Mouse (Mus musculus): ENCODE measurements around the gene AA986860. TPM values are rescaled to one million over a fixed set of nuclear protein-coding genes. Genes with fewer than 3 reads are reported as not detected.

AA986860 gene
- total and polyA plus RNA-seq, 2 experiments from 2014 or later = 0.48 to 2.3 TPM

- TF ChIP-seq CTCF (IDR thresholded peaks at IDR 0.05; ENCODE audit: low read depth) = no peak
- no peak for TF ChIP-seq EP300 (IDR thresholded peaks at IDR 0.05; ENCODE audit: low read depth)
- H3K9ac ChIP-seq (replicated peaks; ENCODE audit: low read depth, low read length) = no peak overlapping the region
- no peaks in the 10 kb centered on the region for H3K27me3 ChIP-seq (ENCODE audit: control insufficient read depth, insufficient read depth, low read length)
- H3K4me2 ChIP-seq (ENCODE audit: low read depth, low read length) = no peak overlapping the region
- no peaks in the 10 kb centered on the region for H3K4me1 ChIP-seq (ENCODE audit: control insufficient read depth, insufficient read depth)
- no peaks in the 10 kb centered on the region for H3K9me3 ChIP-seq (replicated peaks; ENCODE audit: control insufficient read depth, low read length)
- H3K4me3 ChIP-seq (ENCODE audit: low read depth, low read length) = no peak overlapping the region
- WGBS = 64% methylated on average over 5 of the region's 5 CpGs
- H3K36me3 ChIP-seq (replicated peaks; ENCODE audit: control insufficient read depth, insufficient read depth, low read length) = no peaks in the 10 kb centered on the region
- no peak for ATAC-seq (ENCODE audit: insufficient read depth, low read depth)
- no peak overlapping the region for H3K27ac ChIP-seq (ENCODE audit: low read depth)
- DNase-seq (ENCODE audit: low spot score) = no peak
These were observed 35.3 kb downstream of the AA986860 start for GRCm38 (mm10) chr1:130767066-130767465.

- H3K27me3 ChIP-seq (ENCODE audit: control insufficient read depth, insufficient read depth, low read length) = no peaks in the 10 kb centered on the region
- H3K9ac ChIP-seq (replicated peaks; ENCODE audit: low read depth, low read length) = no peak overlapping the region
- H3K4me3 ChIP-seq (ENCODE audit: low read depth, low read length) = no peak overlapping the region
- no peak for DNase-seq (ENCODE audit: low spot score)
- WGBS = 70% methylated on average over 2 of the region's 2 CpGs
- H3K4me2 ChIP-seq (ENCODE audit: low read depth, low read length) = no peak overlapping the region
- TF ChIP-seq EP300 (IDR thresholded peaks at IDR 0.05; ENCODE audit: low read depth) (no peak), CTCF (IDR thresholded peaks at IDR 0.05; ENCODE audit: low read depth) (no peak)
- H3K4me1 ChIP-seq (ENCODE audit: control insufficient read depth, insufficient read depth) = no peaks in the 10 kb centered on the region
- no peak overlapping the region for H3K27ac ChIP-seq (ENCODE audit: low read depth)
- no peak for ATAC-seq (ENCODE audit: insufficient read depth, low read depth)
- H3K36me3 ChIP-seq (replicated peaks; ENCODE audit: control insufficient read depth, insufficient read depth, low read length) = no peaks in the 10 kb centered on the region
- no peaks in the 10 kb centered on the region for H3K9me3 ChIP-seq (replicated peaks; ENCODE audit: control insufficient read depth, low read length)
These were observed 38.1 kb downstream of the AA986860 start for GRCm38 (mm10) chr1:130769925-130770324.

GRCm38 (mm10) chr1:130770487-130770886 lies 38.7 kb downstream of the AA986860 start:
- H3K27ac ChIP-seq (ENCODE audit: low read depth) = no peak overlapping the region
- no peaks in the 10 kb centered on the region for H3K36me3 ChIP-seq (replicated peaks; ENCODE audit: control insufficient read depth, insufficient read depth, low read length)
- no peak overlapping the region for H3K9ac ChIP-seq (replicated peaks; ENCODE audit: low read depth, low read length)
- H3K27me3 ChIP-seq (ENCODE audit: control insufficient read depth, insufficient read depth, low read length) = no peaks in the 10 kb centered on the region
- no peaks in the 10 kb centered on the region for H3K4me1 ChIP-seq (ENCODE audit: control insufficient read depth, insufficient read depth)
- H3K9me3 ChIP-seq (replicated peaks; ENCODE audit: control insufficient read depth, low read length) = no peaks in the 10 kb centered on the region
- no peak overlapping the region for H3K4me2 ChIP-seq (ENCODE audit: low read depth, low read length)
- DNase-seq (ENCODE audit: low spot score) (no peak), ATAC-seq (ENCODE audit: insufficient read depth, low read depth) (no peak)
- TF ChIP-seq EP300 (IDR thresholded peaks at IDR 0.05; ENCODE audit: low read depth) (no peak), CTCF (IDR thresholded peaks at IDR 0.05; ENCODE audit: low read depth) (no peak)
- no peak overlapping the region for H3K4me3 ChIP-seq (ENCODE audit: low read depth, low read length)
- WGBS = 79% methylated on average over 4 of the region's 4 CpGs

- no peak overlapping the region for H3K4me2 ChIP-seq (ENCODE audit: low read depth, low read length)
- no peaks in the 10 kb centered on the region for H3K4me1 ChIP-seq (ENCODE audit: control insufficient read depth, insufficient read depth)
- no peak overlapping the region for H3K4me3 ChIP-seq (ENCODE audit: low read depth, low read length)
- no peaks in the 10 kb centered on the region for H3K36me3 ChIP-seq (replicated peaks; ENCODE audit: control insufficient read depth, insufficient read depth, low read length)
- TF ChIP-seq CTCF (IDR thresholded peaks at IDR 0.05; ENCODE audit: low read depth) (no peak), EP300 (IDR thresholded peaks at IDR 0.05; ENCODE audit: low read depth) (no peak)
- DNase-seq (ENCODE audit: low spot score) = no peak
- H3K27me3 ChIP-seq (ENCODE audit: control insufficient read depth, insufficient read depth, low read length) = no peaks in the 10 kb centered on the region
- ATAC-seq (ENCODE audit: insufficient read depth, low read depth) = no peak
- no peak overlapping the region for H3K27ac ChIP-seq (ENCODE audit: low read depth)
- no peak overlapping the region for H3K9ac ChIP-seq (replicated peaks; ENCODE audit: low read depth, low read length)
- 71% methylated on average over 3 of the region's 3 CpGs for WGBS
- no peaks in the 10 kb centered on the region for H3K9me3 ChIP-seq (replicated peaks; ENCODE audit: control insufficient read depth, low read length)
These were observed 39.3 kb downstream of the AA986860 start for GRCm38 (mm10) chr1:130770981-130771494.

- WGBS = 65% methylated on average over 2 of the region's 2 CpGs
- H3K4me3 ChIP-seq (ENCODE audit: low read depth, low read length) = no peak overlapping the region
- TF ChIP-seq CTCF (IDR thresholded peaks at IDR 0.05; ENCODE audit: low read depth) (no peak), EP300 (IDR thresholded peaks at IDR 0.05; ENCODE audit: low read depth) (no peak)
- H3K9me3 ChIP-seq (replicated peaks; ENCODE audit: control insufficient read depth, low read length) = no peaks in the 10 kb centered on the region
- H3K27ac ChIP-seq (ENCODE audit: low read depth) = no peak overlapping the region
- H3K27me3 ChIP-seq (ENCODE audit: control insufficient read depth, insufficient read depth, low read length) = no peaks in the 10 kb centered on the region
- ATAC-seq (ENCODE audit: insufficient read depth, low read depth) (no peak), DNase-seq (ENCODE audit: low spot score) (no peak)
- H3K4me2 ChIP-seq (ENCODE audit: low read depth, low read length) = no peak overlapping the region
- no peaks in the 10 kb centered on the region for H3K4me1 ChIP-seq (ENCODE audit: control insufficient read depth, insufficient read depth)
- H3K9ac ChIP-seq (replicated peaks; ENCODE audit: low read depth, low read length) = no peak overlapping the region
- H3K36me3 ChIP-seq (replicated peaks; ENCODE audit: control insufficient read depth, insufficient read depth, low read length) = no peaks in the 10 kb centered on the region
These were observed 43.5 kb downstream of the AA986860 start for GRCm38 (mm10) chr1:130775234-130775633.

DNA sequence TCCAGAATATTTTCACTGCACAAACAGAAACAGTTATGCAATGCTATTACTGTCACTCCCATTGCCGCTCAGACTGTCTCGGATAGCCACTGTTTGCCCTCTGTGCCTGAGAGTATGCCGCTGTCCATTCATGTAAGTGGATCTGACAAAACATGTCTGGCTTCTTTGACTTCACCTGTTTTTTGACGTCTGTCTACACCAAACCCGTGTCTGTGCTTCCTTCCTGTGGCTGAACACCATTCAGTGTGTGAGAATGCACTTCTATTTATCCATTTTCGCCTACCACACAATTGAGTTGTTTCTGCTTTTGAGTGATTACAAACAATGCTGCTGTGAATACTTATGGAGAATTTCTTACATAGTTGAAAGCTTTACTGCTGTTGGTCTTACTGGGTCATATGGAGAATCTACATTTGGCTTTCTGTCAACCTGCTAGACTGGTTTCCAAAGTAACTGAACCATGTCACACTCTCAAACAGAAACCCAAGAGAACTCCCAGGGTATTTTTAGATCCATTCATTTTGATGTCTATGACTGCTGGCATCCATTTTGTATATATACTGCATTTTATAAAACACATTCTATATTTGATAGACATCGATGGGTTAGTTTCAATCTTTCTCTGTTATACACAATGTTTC lies 44.0 kb downstream of the AA986860 start:
- Histone ChIP-seq H3K4me1 (ENCODE audit: control insufficient read depth, insufficient read depth) (no peaks in the 10 kb centered on the region), H3K36me3 (replicated peaks; ENCODE audit: control insufficient read depth, insufficient read depth, low read length) (no peaks in the 10 kb centered on the region), H3K4me2 (ENCODE audit: low read depth, low read length) (no peak overlapping the region), H3K4me3 (ENCODE audit: low read depth, low read length) (no peak overlapping the region), H3K9me3 (replicated peaks; ENCODE audit: control insufficient read depth, low read length) (no peaks in the 10 kb centered on the region), H3K27me3 (ENCODE audit: control insufficient read depth, insufficient read depth, low read length) (no peaks in the 10 kb centered on the region), H3K9ac (replicated peaks; ENCODE audit: low read depth, low read length) (no peak overlapping the region), H3K27ac (ENCODE audit: low read depth) (no peak overlapping the region)
- 64% methylated on average over 7 of the region's 7 CpGs for WGBS
- no peak for TF ChIP-seq EP300 (IDR thresholded peaks at IDR 0.05; ENCODE audit: low read depth)
- DNase-seq (ENCODE audit: low spot score) = no peak
- no peak for ATAC-seq (ENCODE audit: insufficient read depth, low read depth)

Data from heart, postnatal 0 days (tissue).